Mouse (Mus musculus) embryo, embryonic 11 days (tissue): ENCODE measurements at regions not wholly inside any gene's neighbourhood (a gene's known extent, or its start where the extent isn't known, plus 50 kb on each side); places are given as distances from the start of the nearest gene placed in this dataset.
A peak's percentile ranks its signal among the peaks of the same experiment; 100 is the strongest.

ENCODE experiments used
- DNase-seq: peaks from one replicate; pipeline ENCODE4 v3.0.0-alpha.2; 2015

- DNase-seq, result no peak
Observed at GRCm38 (mm10) chr19:20310653-20311052, 80.1 kb downstream of the Anxa1 start.

DNA sequence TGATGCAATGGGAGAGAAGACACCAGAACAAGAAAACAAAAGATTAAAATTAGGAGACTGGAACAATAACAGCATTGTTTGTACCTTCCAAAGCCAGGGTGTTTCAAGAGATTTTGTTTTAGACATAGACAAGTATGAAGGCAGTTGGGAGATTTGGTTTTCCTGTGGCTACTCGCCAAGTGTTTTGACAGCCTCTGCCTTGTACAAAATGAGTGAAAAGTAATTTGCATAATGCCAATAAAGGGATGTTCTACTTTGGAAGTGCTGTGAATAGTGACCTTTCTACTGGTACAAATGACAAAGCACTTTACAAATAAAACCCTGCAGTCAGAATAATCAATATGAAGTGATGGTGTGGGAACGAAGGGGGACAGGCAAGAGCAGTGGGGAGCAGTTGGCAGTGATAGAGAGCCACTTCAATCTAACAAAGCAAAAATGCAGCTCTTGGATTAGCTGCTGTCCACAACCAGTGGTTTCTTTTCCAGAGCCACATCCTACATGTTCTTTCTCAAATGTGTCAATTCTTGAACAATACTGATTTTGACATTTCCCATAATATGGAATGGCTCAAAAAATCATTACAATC lies 90.6 kb downstream of the Anxa1 start:
- no peak for DNase-seq

DNA sequence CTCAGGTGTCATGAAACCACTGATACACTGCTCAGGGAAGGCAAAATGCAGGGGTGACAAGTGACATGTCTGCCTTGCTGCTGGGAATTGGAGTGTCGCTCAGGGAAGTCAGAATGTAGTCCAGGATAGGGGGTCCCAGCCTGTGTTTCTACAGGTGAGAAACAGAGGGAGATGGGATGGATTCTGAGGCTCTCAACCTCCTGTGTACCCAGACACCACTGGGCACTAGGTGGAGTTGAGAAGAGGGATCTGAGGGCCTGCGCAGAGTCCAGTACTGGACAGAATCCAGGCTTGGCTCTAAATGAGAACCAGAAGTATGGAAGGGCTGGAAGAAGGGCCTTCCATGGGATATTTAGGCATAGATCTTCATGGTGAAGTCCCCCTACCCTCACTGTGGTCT lies 92.3 kb downstream of the Anxa1 start:
- DNase-seq, result no peak

- no peak for DNase-seq
Observed at GRCm38 (mm10) chr19:20285188-20285587, 105.6 kb downstream of the Anxa1 start.

DNA sequence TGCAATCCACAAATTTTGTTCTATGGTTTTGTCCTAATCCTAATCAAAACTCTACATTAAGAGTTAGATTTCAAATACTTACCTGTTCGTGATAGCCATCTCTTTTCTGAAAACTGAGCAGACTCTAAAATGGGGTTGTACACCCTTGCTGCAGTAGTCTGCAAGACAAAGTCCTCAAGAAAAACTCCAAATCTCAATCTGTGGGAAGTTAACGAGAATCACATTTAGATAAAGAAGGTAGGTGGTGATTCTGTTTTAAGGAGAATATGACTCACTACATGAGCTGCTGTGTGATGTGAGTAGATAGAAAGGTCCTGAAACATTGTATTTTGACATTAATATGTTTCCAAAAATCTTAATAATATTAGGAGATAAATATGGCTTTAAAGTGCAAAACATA lies 107.6 kb downstream of the Anxa1 start:
- DNase-seq, result no peak

DNA sequence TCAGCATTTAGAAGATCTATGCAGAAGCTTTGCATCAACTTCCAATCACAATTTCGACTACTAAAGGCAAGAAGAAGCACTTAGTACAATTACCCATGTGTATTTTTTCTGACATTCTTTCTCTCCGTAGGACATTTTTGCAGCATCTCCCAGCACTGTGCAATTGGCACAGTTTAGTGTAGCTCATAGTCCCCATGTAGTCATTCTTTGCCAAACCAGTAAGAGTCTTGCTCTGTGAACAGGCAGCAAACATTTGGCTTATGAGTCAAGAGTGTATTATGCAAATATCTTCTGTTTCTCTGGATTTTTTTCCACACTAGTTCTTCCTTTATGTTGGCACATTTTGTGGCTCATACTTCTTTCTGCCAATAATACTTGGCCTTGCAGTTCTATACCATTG lies 129.2 kb downstream of the Anxa1 start:
- no peak for DNase-seq

DNA sequence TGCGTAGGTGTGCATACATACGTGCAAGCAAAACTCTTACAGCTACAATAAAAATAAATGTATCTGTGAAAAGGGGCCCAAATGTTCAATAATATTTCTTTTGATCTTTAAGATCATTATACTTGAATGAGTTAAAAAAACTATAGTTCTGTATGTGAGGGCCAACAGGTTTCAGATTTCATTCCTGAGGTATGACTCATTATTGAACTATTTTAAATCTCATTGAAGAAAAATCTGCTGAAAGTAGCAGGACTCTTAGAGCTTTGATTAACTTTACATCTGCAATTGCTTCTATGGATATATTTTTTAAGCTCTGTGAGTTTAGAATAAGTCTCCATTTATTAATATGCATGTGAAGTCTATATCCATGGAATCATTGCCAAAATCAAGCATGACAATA lies 138.6 kb downstream of the Anxa1 start:
- DNase-seq, result no peak

DNA sequence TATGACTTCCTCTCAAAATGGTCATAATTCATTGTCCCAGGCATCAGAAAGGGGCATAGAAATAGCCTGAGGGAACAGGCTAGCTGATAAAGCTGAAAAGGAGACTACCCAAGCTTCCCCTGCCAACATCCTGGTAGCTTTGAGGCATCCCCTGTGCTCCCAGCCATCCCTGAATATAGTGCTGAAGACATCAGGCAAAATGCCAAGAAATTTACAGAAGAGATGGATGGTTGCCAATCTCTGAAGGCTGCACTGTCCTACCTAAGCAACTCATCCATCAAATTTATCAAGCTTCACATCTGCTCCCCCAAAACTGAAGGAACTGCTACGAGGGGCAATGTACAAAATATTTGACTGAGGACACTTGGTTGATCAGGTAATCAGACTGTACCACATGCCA lies 146.9 kb downstream of the Anxa1 start:
- no peak for DNase-seq

- no peak for DNase-seq
Observed at GRCm38 (mm10) chr19:20241266-20241665, 149.5 kb downstream of the Anxa1 start.

DNA sequence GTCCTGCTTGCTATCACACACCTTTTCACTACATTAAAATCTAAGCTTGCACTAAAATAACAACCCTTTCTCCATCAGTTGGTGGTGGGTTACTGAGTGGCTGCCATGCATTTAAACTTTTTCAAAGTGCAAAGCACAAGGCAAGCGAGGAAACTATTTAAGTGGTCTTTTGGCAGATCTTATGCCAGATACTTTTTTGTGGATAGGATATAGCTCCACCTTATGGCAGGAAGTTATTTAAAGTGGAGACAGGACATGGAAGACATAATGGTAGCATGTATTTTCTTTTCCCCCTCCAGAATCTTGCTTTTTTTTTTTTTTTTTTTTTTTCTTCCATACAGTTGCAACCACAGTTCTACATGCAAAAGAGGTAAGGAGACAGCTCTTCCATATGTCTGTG lies 150.3 kb downstream of the Anxa1 start:
- DNase-seq, result peak; percentile 8

- DNase-seq, result no peak
Observed at GRCm38 (mm10) chr19:20239396-20239795, 151.3 kb downstream of the Anxa1 start.

DNA sequence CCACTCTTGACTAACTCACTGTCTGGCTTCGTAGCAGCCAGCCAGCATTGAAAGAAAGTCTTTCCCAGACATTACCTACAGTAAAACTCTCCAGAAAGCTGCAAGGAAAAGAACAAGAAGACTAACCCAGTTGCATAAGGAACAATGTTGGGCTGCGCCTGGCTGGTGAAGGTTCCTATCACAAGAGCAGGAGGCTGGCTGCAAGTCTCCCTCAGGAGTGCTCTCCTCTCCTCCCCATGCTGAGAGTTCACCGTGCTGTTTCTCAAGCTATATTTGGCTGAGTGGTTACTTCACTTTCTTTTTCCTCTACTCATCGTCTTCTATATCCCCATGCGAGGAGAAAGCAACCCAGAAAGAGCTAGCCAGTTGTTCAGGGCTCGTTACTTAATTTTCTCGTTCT lies 164.0 kb downstream of the Anxa1 start:
- no peak for DNase-seq

DNA sequence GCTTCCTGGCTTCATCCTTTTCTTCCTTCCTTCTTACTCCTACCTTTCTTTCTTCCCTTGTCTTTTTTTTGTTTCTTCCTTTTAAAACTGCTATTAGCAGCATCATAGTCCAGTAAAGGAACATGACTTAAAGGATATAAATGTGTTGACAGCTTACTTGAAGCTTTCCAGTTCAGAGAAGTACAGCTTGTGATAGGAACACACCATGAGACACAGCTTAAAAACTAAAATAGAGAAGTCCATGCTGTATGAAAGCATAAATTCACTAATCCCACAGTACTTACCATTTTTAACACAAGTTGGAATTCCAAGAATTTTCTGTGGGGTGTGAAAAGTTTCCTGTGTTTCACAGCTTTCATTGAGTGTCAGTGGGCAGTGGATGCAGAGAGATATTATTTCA lies 173.4 kb downstream of the Anxa1 start:
- no peak for DNase-seq

- no peak for DNase-seq
Observed at GRCm38 (mm10) chr19:20194511-20194910, 196.2 kb downstream of the Anxa1 start.

DNA sequence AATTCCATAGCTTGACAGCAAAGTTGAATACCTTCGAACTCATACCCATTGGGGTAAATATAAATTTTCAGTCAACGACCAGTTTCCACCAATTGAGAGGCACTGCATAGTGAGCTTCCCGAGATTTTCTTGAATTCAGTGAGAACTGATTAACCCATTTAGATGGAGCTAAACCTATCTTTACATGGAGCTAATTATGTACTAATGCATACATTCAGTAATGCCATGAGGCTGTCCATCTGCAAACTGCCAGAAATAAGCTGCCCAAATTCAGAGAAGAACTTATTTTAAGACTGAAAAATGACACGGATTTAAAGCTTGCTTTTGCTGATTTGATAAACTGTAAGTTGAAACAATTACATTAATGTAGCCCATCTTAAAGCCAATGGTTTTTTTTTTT lies 208.9 kb downstream of the Anxa1 start:
- DNase-seq, result no peak

DNA sequence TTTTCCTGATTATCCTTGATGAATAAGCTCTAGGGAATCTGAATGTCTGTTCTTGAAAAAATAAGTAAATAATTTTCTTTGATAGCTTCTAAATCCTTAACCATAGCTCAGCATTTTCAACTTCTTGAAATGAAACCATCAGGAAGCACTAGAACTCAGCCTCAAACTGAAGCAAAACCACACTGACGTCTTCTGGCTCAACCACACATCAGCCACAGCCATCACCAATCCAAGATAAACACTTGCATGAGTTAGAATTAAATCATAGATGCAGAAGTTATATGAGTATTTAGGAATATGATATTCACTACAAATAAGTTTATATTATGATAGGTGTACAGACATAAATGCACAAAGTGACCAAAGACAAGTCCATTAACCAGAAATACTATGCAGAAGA lies 229.2 kb downstream of the Anxa1 start:
- DNase-seq, result no peak

DNA sequence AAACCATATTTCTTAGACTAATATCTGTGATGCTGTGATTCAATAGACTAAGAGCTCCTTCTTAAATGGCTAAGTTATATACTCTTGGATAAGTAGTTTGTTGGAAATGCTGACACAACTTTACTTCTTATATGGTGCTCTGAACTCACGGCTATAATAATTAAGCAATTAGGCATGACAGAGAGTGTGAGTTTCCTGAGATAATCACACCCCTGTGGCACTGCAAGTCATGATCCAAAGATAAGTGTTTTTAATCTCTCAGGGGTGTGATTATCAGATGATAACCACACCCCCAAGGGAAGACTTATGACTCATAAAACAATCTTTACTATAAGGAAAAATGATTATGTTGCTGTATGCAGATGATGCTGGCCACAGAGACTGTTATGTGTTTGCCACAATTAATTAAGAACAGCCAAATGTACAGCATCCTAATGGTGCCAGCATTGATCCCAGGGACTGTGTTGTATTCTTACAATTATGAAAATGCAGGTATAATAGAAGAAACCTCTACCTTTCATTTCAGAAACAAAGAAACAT lies 234.3 kb downstream of the Anxa1 start:
- DNase-seq, result no peak

GRCm38 (mm10) chr19:20139506-20139905 lies 251.2 kb downstream of the Anxa1 start:
- DNase-seq, result no peak

DNA sequence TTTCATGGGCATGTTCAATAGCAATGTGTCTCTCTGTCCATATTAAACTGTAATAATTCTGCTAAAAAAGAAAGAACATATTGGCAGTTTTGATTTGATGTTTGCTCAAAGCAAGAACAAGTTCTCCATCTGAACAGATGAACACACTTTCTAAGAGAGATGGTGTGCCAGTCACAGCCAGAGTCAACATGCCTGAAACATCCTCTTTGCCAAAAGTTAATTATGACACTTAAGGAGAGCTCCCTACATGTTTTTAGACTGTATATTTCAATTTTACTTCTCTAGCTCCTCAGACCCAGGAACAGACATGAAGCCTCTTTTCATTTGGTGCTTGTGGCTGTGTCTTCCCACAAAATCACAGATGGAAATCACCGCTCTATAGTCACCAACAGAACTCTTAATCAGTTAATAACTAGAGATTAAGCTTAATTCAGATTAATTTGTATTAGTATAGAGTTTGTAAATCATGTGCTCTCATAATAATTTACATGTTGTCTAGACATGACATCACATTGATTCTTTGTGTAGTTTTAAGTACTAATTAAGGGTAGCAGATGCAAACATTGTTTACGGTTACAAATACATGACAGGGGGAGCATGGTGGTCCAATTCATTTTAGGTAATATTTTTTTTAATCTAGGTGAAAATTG lies 267.1 kb downstream of the Anxa1 start:
- no peak for DNase-seq

DNA sequence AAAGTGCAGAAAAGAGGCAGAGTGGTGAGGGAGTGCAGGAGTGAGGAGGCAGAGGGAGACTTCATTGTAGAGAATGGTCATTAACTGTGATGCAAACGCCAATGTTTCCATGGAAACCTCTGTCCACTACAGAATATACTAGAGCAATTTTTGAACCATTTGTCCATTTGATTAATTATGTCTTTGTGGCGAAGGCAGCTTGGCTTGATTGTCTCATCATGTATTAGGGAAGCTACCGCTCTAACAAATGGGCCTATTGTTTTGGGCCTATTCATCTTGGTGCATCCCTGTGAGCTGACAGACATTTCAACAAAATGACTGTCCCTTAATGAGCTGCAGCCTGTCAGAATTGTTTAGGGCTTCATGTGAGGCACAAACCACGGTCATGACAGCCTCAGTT lies 268.3 kb downstream of the Anxa1 start:
- DNase-seq, result peak; percentile 60

DNA sequence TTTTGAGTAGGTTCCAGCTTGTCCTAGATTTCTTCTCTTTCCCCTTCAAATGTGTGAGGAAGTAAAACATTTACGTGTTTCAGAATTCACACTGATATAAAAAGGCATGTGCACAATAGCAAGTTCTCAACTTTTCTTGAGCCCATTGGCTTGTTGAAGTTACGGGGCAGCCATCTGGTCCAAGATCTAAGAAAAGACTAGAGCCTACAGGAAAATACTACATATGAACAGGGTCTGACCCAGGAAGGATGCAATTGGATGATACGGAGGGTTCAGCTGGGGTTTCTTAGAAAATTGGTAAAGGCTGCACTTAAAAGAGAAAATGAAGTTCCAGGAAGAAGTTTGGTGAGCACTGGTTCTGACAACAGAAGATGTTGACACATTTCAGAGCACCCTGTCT lies 276.5 kb downstream of the Anxa1 start:
- no peak for DNase-seq
